Mouse (Mus musculus) frontal cortex, postnatal 10 days (tissue): ENCODE data around the gene Dyrk1a.
"Not testable (repeated sequence)": the region's sequence is repeated elsewhere in the genome, so short reads cannot be mapped to it uniquely, and the experiment has no call there.

Experiments used
- DNase-seq, 2 experiments: peaks; one replicate each; pipeline ENCODE4 v3.0.0; 2022; ENCODE audit warnings: low spot score in 2 of 2, mixed read lengths in 1 of 2

Dyrk1a gene

GRCm38 (mm10) chr16:94632424-94632963, 62.7 kb downstream of the Dyrk1a start:
- DNase-seq, result no peak

- DNase-seq, result no peak
Observed at GRCm38 (mm10) chr16:94633012-94633411, 63.2 kb downstream of the Dyrk1a start.

DNA sequence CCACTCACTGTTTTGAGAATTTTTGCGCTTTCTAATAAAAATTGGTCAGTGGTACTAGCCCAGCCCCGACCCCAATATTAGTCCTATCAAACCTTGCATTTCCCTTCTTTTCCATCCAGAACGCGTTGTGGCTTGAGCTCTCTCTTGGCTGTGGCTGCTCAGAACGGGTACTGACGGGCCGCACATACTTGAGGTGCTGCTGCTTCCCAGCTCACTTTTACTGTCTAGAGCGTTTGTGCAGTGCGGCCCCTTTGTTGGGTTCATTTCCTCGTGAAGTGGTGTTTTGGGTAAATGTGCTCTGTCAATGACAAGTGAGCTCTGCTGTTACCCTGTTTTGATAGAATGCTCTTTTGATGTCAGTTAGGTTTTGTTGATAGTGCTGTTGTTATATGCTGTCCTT, 67.6 kb downstream of the Dyrk1a start:
- DNase-seq, result no peak

DNA sequence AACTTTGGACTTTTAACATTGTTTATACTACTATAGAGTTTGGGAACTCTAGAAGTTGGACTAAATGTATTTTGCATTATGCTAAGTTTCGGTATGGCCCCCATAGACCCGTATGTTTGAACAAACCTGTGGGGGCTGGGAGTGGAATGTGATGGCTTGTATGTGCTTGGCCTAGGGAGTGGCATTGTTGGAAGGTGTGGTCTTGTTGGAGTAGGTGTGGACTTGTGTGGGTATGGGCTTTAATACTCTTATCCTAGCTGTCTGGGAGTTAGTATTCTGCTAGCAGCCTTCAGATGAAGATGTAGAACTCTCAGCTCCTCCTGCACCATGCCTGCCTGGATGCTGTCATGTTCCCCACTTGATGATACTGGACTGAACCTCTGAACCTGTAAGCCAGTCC, 72.0 kb downstream of the Dyrk1a start:
- no peak for DNase-seq

DNA sequence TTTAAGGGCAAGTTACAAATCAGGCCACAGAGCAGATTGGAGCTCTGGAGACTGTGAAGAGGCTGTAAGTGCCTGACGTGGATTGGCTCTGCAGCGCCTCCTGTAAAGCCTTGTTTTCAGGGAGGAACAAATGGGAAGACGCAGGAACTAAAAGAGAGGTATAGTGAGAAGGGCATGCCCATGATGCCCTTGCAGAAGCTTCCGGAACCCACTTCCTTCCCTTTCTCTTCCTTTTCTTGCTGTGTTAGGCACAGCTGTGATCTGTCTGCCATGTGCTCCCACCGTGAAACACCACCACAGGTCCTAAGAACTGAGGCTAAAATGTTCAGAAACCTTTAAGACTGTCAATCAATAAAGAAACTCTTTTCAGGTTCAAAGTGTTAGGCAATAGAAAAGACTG, 77.3 kb downstream of the Dyrk1a start:
- DNase-seq, result no peak

- DNase-seq, result no peak
Observed at GRCm38 (mm10) chr16:94647925-94648324, 78.1 kb downstream of the Dyrk1a start.

- no peak for DNase-seq
Observed at GRCm38 (mm10) chr16:94649861-94650260, 80.1 kb downstream of the Dyrk1a start.

DNA sequence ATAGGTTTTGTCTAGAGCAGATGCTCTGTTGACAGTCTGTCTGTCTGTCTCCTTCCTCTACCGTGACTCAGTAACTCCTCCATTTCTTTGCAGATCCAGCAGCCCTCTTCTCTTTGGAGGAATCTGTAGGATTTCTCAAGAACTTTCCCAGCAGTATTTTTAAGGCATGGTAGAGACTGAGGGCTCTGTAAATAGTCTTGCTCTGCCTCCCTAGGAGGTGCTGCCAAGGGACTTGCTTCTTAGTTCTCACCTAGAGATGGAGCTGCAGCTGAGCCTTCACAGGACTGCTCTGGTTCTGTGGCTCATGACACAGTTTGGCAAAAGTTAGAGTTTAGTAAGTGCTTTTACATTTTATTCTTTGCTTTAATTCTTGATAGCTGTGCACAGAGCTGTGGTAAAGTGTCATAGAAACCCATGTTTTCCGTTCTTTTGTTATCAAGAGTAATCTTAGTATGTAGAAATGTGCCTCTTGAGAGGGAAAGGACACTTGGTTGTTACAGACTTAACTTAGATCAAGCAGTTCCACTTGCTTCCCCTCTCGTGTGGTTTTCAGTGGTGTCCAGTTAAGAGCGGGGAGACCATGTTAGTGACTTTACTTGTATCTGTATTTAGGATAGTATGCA, 82.4 kb downstream of the Dyrk1a start:
- DNase-seq, result no peak

GRCm38 (mm10) chr16:94655083-94655482, 85.3 kb downstream of the Dyrk1a start:
- DNase-seq, result no peak

DNA sequence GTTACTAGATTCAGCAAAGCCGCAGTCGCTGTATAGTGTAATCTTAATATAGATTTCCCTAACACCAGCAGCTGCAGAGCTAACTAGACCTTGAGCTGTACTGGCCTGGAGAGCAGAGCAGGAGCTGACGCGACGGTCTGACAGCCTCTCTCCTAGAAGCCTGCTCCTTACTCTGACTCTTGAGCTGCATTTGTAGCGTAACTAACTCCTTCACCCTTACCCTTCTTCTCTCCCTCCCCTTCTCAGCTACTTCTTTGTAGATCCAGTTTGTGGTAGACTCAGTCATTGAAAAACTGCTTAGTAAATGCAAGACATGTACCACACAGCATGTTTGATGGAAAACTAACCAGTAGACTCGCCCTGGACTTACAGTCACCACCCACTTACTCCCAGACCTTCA, 87.1 kb downstream of the Dyrk1a start:
- DNase-seq, result no peak

DNA sequence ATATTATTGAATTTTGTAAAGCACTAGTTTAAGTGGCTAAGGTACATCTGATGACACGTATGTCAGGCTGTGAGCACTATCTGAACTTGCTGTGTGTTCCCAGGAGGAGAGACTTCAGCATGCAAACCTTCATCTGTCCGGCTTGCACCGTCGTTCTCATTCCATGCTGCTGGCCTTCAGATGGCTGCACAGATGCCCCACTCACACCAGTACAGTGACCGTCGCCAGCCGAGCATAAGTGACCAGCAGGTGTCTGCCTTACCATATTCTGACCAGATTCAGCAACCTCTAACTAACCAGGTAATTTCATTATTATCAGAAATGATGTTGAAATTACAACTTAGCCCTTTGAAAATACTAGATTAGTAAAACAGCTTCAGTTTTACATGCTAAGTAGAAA, 89.6 kb downstream of the Dyrk1a start:
- no peak for DNase-seq

- DNase-seq, result no peak
Observed at GRCm38 (mm10) chr16:94660221-94660620, 90.4 kb downstream of the Dyrk1a start.

DNA sequence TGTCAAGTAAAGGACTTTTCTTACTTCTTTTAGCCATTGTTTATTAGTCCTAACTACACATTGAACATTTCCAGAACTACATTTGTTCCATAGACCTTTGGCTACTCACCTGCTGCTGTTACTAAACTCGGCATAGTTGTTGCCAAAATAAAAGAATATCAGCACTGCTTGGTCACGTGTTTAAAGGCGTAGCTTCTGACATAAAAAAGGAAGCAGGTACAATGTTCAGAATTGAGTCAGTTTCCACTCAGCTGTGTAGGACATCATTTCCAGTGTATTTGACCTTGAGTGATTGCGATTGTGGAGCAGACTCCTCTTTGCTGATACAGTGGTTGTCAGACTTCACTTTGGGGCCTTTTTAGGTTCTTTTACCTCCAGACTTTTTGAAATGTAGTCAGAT, 97.7 kb downstream of the Dyrk1a start:
- no peak for DNase-seq

DNA sequence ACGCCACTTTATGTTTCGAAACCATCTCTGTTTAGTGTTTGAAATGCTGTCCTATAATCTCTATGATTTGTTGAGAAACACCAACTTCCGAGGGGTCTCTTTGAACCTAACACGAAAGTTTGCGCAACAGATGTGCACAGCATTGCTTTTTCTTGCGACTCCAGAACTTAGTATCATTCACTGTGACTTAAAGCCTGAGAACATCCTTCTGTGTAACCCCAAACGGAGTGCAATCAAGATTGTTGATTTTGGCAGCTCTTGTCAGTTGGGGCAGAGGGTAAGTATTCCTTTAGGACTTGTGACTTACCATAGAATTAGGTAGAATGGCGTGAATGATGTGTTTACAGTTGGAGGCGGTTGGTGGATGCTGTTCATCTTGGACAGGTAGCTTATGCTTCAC, 101.5 kb downstream of the Dyrk1a start:
- no peak for DNase-seq

GRCm38 (mm10) chr16:94680924-94681323, 111.1 kb downstream of the Dyrk1a start:
- no peak for DNase-seq

DNA sequence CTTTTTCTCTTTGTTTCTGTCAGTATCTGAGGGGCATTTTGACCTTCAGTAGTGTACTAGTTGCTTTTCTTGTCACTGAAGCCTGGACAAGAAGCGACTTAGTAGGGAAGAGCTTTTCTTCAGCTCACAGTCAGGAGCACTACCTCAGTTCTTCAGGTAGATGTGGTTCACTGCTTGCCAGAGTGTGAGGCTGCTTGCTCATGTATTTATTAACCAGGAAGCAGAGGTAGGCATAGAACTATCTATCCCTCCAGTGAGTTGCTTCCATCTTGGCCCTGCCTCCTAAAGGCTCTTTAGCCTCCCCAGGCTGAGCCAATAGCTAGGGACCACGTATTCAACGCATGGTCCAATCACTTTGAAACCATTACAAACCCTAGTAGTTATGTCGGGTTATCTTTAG, 112.0 kb downstream of the Dyrk1a start:
- no peak for DNase-seq

DNA sequence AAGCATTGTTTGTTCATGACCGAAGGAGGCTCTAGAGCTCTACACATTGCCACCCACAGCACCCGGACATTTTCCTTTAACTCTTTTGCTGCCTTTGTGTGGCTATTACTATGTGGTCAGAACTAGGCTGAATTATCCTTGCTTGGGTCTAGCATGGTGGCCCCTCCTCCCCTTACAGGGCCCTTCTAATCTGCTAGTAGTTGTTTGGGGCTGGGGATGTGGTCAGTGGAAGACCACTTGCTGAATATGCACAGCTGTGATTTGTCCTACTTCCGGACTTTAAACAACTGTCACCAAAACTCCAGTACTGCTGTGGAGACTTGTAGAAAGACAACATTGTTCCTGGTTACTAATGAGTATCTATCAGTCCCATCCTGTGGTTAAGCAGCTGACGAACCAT, 114.2 kb downstream of the Dyrk1a start:
- no peak for DNase-seq

- no peak for DNase-seq
Observed at GRCm38 (mm10) chr16:94693687-94694305, 124.0 kb downstream of the Dyrk1a start.

DNA sequence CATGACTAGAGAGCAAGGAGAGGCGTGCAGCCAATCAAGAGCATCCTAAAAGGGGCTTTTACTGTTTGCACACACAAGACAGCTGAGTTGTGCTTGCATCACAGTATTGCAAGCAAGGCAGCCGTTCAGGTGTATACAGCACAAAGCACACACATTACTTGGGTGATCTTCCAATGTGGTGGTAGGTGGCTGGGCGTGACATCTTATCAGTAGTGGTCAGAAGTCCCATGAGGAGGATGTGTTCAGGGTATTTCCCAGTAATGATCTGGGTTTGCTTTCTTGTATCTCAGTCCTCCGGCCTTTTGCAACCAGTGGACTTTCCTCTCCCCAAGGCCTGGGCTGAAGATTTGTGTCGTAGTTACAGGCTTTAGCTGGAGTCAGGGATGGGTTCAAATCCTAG, 127.7 kb downstream of the Dyrk1a start:
- DNase-seq, result no peak

DNA sequence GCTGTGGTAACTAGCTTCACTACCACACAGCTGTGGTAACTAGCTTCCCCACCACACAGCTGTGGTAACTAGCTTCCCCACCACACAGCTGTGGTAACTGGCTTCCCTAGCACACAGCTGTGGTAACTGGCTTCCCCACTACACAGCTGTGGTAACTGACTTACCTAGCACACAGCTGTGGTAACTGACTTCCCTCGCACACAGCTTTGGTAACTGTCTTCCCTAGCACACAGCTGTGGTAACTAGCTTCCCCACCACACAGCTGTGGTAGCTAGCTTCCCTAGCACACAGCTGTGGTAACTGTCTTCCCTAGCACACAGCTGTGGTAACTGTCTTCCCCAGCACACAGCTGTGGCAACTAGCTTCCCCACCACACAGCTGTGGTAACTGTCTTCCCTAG, 128.4 kb downstream of the Dyrk1a start:
- DNase-seq, result not testable (repeated sequence)

- no peak for DNase-seq
Observed at GRCm38 (mm10) chr16:94701141-94701540, 131.3 kb downstream of the Dyrk1a start.

- DNase-seq, result no peak
Observed at GRCm38 (mm10) chr16:94701971-94702370, 132.2 kb downstream of the Dyrk1a start.

GRCm38 (mm10) chr16:94713480-94714094, 143.8 kb downstream of the Dyrk1a start:
- DNase-seq, result peak; percentile 58 to 80
